Mouse (Mus musculus): ENCODE measurements at regions not wholly inside any gene's neighbourhood (a gene's known extent, or its start where the extent isn't known, plus 50 kb on each side); places are given as distances from the start of the nearest gene placed in this dataset.
"Not testable (repeated sequence)": the region's sequence is repeated elsewhere in the genome, so short reads cannot be mapped to it uniquely, and the experiment has no call there.

DNA sequence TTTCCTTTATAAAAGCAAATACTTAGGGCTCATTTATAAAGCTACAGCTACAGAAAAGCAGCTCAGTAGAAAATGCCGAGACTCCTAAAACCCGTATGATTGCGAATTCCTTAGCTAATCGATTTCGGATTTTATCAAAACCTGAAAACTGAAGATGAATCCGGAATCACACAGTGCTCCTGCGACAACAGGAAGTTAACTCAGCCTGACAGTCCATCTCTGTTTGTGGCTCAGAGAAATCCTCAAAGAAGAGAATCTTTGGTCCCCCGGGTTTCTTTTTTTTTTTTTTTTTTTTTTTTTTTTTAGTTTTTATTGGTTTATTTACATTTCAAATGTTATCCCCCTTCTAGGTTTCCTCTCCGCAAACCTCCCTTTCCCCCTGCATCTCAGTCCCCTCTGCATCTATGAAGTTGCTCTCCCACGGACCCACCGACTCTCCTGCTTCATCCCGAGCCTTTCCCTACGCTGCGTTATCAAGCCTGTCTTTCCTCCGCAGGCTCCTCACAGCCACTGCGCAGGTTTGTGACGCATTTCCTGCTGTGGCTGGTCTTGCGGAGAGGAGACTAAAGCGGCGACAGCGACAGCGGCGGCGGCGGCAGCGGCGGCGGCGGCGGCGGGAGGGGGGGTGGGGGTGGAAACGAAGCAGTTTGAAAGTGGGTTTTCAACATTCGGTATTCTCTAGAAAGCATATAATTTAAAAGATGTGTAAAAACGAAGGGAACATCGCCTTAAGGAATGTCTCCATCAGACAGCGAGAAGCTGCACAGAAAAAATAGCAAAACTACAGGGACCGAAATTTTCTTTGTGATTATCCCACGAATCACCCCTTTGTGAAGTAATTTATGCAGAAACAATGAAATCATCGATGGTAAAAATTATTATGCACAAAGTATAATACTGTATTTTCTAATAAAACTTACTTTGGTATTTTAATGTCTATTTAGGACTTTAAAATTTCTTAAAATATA, 352.3 kb upstream of the Snrpn start:
- WGBS: 22% methylated on average over 39 of the region's 39 CpGs
- not testable (repeated sequence) for H3K27me3 ChIP-seq (ENCODE audit: insufficient read depth, low read length); H3K9ac ChIP-seq (replicated peaks; ENCODE audit: low read length); H3K36me3 ChIP-seq (ENCODE audit: insufficient read depth, low read length); H3K9me3 ChIP-seq (ENCODE audit: low read length); H3K4me1 ChIP-seq (ENCODE audit: insufficient read depth, low read length)
- 0 out of 2 replicates have a peak overlapping the region, but pooled peaks have one; percentile 36 for H3K27ac ChIP-seq
- H3K4me3 ChIP-seq (ENCODE audit: low read length): peak overlapping the region; percentile 30
- peak overlapping the region; percentile 31; the same call in 1 of the 2 replicates for H3K4me2 ChIP-seq (ENCODE audit: low read depth, low read length)
- peak; percentile 52 for DNase-seq (ENCODE audit: low spot score)
- peak; percentile 96 for ATAC-seq

DNA sequence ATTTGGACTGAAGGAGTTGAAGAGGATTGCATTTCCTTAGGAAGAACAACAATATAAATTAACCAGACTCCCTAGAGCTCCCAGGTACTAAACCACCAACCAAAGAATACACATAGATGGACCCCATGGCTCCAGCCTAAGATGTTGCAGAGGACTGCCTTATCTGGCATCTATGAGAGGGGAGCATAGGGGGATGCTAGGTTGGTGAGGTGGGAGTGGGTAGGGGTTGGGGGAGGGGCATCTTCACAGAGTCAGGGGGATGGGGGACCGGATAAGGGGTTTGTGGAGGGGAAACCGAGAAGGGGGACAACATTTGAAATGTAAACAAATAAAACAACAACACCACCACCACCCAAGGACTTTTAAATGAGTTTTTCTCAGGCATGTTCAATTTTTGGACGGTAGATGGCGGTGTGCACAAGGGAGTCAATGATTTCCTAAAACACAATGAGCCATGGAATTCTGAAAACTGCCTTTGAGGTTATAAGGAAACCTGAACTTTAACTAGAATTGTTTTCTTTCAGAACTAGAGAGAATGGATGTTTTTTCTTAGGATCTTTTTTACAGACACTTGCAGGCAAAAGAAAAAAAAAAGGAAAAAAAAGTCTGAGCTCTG, 347.9 kb upstream of the Snrpn start:
- ATAC-seq: not testable (repeated sequence)
- peak; percentile 36 for DNase-seq (ENCODE audit: low spot score)
- 7% methylated on average over 4 of the region's 4 CpGs for WGBS

DNA sequence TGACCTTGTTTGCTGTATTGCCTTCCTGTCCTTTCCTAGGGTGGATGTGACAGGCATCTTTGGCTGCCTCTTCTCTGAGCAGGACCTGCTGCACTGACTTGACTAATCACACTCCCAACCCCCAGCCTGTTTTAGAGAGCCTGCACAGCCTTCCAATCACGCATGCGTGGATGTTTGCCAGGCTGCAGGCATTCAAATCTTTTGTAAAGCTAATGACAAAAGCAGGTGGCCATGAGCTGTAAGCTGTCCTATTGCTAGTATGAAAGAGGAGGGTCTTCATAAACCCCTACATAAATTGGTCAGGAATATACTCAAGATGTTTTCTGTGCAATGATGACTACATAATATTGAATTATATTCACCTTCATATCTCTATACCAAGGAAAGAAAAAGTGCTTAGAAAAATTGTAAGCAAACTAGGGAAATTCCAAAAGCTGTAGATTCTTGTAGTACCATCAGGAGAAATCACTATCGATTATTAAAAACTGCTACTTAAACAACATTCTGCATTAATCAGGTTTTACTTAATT, 310.1 kb upstream of the Snrpn start:
- H3K27ac ChIP-seq: peak overlapping the region; percentile 51; the same call in 1 of the 2 replicates
- not testable (repeated sequence) for H3K4me1 ChIP-seq (ENCODE audit: insufficient read depth, low read length); H3K9me3 ChIP-seq (ENCODE audit: low read length); H3K4me2 ChIP-seq (ENCODE audit: low read depth, low read length); DNase-seq (ENCODE audit: low spot score); H3K9ac ChIP-seq (replicated peaks; ENCODE audit: low read length); H3K36me3 ChIP-seq (ENCODE audit: insufficient read depth, low read length); ATAC-seq; H3K4me3 ChIP-seq (ENCODE audit: low read length); H3K27me3 ChIP-seq (ENCODE audit: insufficient read depth, low read length)
- WGBS: 56% methylated on average over 3 of the region's 3 CpGs

More for the DNA sequence above, 347.9 kb upstream of the Snrpn start:
- H3K4me3 ChIP-seq (ENCODE audit: low read length); H3K4me2 ChIP-seq (ENCODE audit: low read depth, low read length); H3K27me3 ChIP-seq (ENCODE audit: insufficient read depth, low read length); H3K27ac ChIP-seq; H3K9me3 ChIP-seq (ENCODE audit: low read length); H3K36me3 ChIP-seq (ENCODE audit: insufficient read depth, low read length); H3K9ac ChIP-seq (replicated peaks; ENCODE audit: low read length); H3K4me1 ChIP-seq (ENCODE audit: insufficient read depth, low read length): not testable (repeated sequence)
- peak; percentile 61 for TF ChIP-seq CTCF (IDR thresholded peaks at IDR 0.05; ENCODE audit: low read depth)

DNA sequence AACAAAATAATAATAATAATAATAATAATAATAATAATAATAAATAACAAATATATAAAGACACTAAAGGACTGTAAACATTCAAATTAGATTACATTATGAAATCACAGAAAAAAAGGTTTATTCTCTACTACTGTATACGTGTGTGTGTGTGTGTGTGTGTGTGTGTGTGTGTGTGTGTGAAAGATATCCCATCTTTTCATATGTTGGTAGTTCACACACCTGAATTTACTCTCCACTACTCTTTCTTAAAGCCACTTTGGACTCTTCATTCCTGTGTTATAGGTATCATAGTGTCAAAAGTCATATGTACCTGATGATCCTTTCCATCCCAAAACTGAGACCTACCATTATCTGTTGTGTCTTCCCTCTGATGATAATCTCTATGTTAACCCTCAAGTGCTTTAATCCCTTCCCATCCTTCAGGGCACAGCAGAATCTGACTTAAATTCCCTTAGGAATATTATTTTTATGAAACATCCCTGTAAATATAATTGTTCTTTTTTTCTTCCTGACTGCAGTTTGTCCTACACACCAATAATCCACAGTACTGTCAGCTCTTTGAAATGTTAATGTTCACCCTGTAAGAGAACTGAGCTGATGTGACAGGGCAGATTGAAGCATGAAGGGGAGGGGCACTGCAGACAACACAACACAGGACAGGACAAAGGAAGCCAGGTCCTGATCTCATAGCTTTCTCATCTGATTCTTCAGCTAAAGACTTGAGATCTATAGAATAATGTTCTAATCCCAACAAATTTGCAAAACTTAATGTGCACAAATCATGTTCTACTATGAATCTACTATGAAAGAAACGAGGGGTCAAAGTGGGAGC, 309.4 kb upstream of the Snrpn start:
- H3K4me1 ChIP-seq (ENCODE audit: insufficient read depth, low read length); H3K9me3 ChIP-seq (ENCODE audit: low read length); H3K27me3 ChIP-seq (ENCODE audit: insufficient read depth, low read length); H3K9ac ChIP-seq (replicated peaks; ENCODE audit: low read length); H3K4me3 ChIP-seq (ENCODE audit: low read length); H3K36me3 ChIP-seq (ENCODE audit: insufficient read depth, low read length); ATAC-seq: not testable (repeated sequence)
- peak overlapping the region; percentile 51; the same call in 1 of the 2 replicates for H3K27ac ChIP-seq
- WGBS: 37% methylated on average over 2 of the region's 2 CpGs
- 0 out of 2 replicates have a peak overlapping the region, but pooled peaks have one; percentile 7 for H3K4me2 ChIP-seq (ENCODE audit: low read depth, low read length)
- peak; percentile 1 for DNase-seq (ENCODE audit: low spot score)

DNA sequence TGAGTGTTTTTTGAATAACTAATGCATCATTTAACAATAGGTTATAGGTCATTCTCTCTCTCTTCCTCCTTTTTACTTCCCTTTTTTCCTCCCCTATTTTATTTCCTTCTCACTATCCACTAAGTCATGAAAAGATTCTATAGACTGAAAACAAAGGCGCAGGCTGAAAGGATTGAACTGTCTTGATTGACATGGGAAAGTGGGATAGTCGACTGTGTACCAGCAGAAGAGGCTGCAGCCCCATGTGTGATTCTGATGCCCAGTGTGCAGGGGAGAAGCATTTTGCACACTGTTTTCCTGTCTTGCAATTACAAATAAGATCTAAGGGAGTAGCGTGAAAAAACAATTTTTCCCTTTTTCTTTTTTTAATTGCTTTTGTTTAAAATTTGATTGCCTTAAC, 298.8 kb upstream of the Snrpn start:
- Histone ChIP-seq H3K36me3 (ENCODE audit: insufficient read depth, low read length) (no peaks in the 10 kb centered on the region), H3K4me1 (ENCODE audit: insufficient read depth, low read length) (no peaks in the 10 kb centered on the region), H3K27me3 (ENCODE audit: insufficient read depth, low read length) (no peaks in the 10 kb centered on the region), H3K27ac (no peak overlapping the region), H3K4me2 (ENCODE audit: low read depth, low read length) (no peak overlapping the region), H3K9me3 (ENCODE audit: low read length) (no peaks in the 10 kb centered on the region), H3K9ac (replicated peaks; ENCODE audit: low read length) (no peak overlapping the region), H3K4me3 (ENCODE audit: low read length) (no peak overlapping the region)
- WGBS: 43% methylated on average over 3 of the region's 3 CpGs
- ATAC-seq: no peak
- no peak for DNase-seq (ENCODE audit: low spot score)
- TF ChIP-seq CTCF (IDR thresholded peaks at IDR 0.05; ENCODE audit: low read depth): no peak

DNA sequence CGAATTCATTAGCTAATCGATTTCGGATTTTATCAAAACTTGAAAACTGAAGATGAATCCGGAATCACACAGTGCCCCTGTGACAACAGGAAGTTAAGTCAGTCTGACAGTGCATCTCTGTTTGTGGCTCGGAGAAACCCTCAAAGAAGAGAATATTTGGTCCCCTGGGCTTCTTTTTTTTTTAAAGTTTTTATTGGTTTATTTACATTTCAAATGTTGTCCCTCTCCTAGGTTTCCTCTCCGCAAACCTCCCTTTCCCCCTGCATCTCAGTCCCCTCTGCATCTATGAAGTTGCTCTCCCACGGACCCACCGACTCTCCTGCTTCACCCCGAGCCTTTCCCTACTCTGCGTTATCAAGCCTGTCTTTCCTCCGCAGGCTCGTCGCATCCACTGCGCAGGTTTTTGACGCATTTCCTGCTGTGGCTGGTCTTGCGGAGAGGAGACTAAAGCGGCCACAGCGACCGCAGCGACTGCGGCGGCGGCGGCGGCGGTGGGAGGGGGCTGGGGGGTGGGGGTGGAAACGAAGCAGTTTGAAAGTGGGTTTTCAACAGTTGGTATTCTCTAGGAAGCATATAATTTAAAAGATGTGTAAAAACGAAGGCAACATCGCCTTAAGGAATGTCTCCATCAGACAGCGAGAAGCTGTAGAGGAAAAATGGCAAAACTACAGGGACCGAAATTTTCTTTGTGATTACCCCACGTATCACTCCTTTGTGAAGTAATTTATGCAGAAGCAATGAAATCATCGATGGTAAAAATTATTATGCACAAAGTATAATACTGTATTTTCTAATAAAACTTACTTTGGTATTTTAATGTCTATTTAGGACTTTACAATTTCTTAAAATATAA, 251.2 kb upstream of the Snrpn start:
- H3K4me1 ChIP-seq (ENCODE audit: insufficient read depth, low read length); H3K36me3 ChIP-seq (ENCODE audit: insufficient read depth, low read length); H3K9me3 ChIP-seq (ENCODE audit: low read length); H3K9ac ChIP-seq (replicated peaks; ENCODE audit: low read length); H3K27me3 ChIP-seq (ENCODE audit: insufficient read depth, low read length): not testable (repeated sequence)
- DNase-seq (ENCODE audit: low spot score): peak; percentile 89
- H3K27ac ChIP-seq: peak overlapping the region; percentile 65
- WGBS: 16% methylated on average over 33 of the region's 33 CpGs
- peak overlapping the region; percentile 36; the same call in 1 of the 2 replicates for H3K4me2 ChIP-seq (ENCODE audit: low read depth, low read length)
- H3K4me3 ChIP-seq (ENCODE audit: low read length): peak overlapping the region; percentile 35
- ATAC-seq: peak; percentile 99
